Mouse (Mus musculus) small intestine, adult 2 months (tissue): ENCODE measurements around the gene 4931409K22Rik. TPM values are rescaled to one million over a fixed set of nuclear protein-coding genes. Genes with fewer than 3 reads are reported as not detected.

ENCODE experiments used
- H3K27ac ChIP-seq: fragments of 200-500 bp; 2 replicates; pipeline ENCODE4 v1.5.1; 2012; ENCODE audit warnings: low read depth, low read length, control low read depth, inconsistent platforms; ENCODE audit not compliant: insufficient read depth
- H3K27me3 ChIP-seq: fragments of 200-500 bp; 2 replicates; pipeline ENCODE4 v1.6.1; 2012; ENCODE audit warnings: mild to moderate bottlenecking, moderate library complexity, low read length, inconsistent platforms; ENCODE audit not compliant: control insufficient read depth, insufficient read depth
- H3K36me3 ChIP-seq: fragments of 200-500 bp; 2 replicates; pipeline ENCODE4 v1.6.1; 2012; ENCODE audit warnings: mild to moderate bottlenecking, low read length, control low read depth, inconsistent platforms; ENCODE audit not compliant: control insufficient read depth, insufficient read depth
- H3K4me1 ChIP-seq: fragments of 200-500 bp; 2 replicates; pipeline ENCODE4 v1.6.1; 2012; ENCODE audit warnings: low read length, inconsistent platforms, mixed read lengths; ENCODE audit not compliant: control insufficient read depth, insufficient read depth, insufficient read length
- H3K4me3 ChIP-seq: fragments of 200-500 bp; 2 replicates; pipeline ENCODE4 v1.5.1; 2012; ENCODE audit warnings: low read depth, mild to moderate bottlenecking, control low read depth, inconsistent platforms, low read length, moderate library complexity
- CTCF ChIP-seq: fragments of 200-500 bp; IDR thresholded peaks from 2 replicates; pipeline ENCODE4 v1.5.1; 2012; ENCODE audit warnings: low read depth, mild to moderate bottlenecking, control low read depth, inconsistent platforms, low read length, moderate library complexity, mixed read lengths; ENCODE audit not compliant: insufficient replicate concordance, insufficient read length; ENCODE audit errors: extremely low read depth
- POLR2A ChIP-seq: fragments of 200-500 bp; IDR thresholded peaks from 2 replicates; pipeline ENCODE4 v1.6.1; 2012; ENCODE audit warnings: low read depth, mild to moderate bottlenecking, control low read depth, inconsistent platforms, low read length, moderate library complexity
- WGBS: fragments of 180-500 bp; shearing (Covaris S2); methylation state at CpG from one replicate; pipeline ENCODE4 v1.1.7; 2018; 5-methylcytosine and 5-hydroxymethylcytosine counted together
- polyA plus RNA-seq: library from polyadenylated mRNA; depleted of rRNA; stranded (reverse); fragments of >200 nt; gene quantifications from 2 replicates; pipeline ENCODE4 v1.2.3, GENCODE M21; 2012; rRNA removed

Gene 4931409K22Rik
- not detected in 2 replicates for polyA plus RNA-seq

GRCm38 (mm10) chr5:24556709-24557108 lies at the start of gene 4931409K22Rik:
4931409K22Rik (minus strand) TSS chr5:24556809.
- no peak for TF ChIP-seq CTCF
- no peak for TF ChIP-seq POLR2A
- no peak within 1 kb of the TSS for H3K27ac ChIP-seq
- H3K36me3 ChIP-seq: no peaks in the 10 kb centered on the region
- H3K27me3 ChIP-seq: 0 out of 2 replicates have a peak, but pooled peaks cover 4% of the 10 kb centered on the region
- H3K4me1 ChIP-seq: no peaks in the 10 kb centered on the region
- no peak within 1 kb of the TSS for H3K4me3 ChIP-seq
- 38% methylated on average over 2 of the region's 2 CpGs for WGBS

- Histone ChIP-seq H3K36me3 (no peaks in the 10 kb centered on the region), H3K4me1 (peaks cover 17% of the 10 kb centered on the region), H3K27me3 (peaks cover 10% of the 10 kb centered on the region; the same call in 1 of the 2 replicates), H3K4me3 (no peak overlapping the region), H3K27ac (no peak overlapping the region)
- no peak for TF ChIP-seq CTCF
- TF ChIP-seq POLR2A: no peak
- WGBS: 74% methylated on average over 14 of the region's 14 CpGs
Observed at GRCm38 (mm10) chr5:24605980-24606665, 49.5 kb upstream of the 4931409K22Rik start.

- 57% methylated on average over 6 of the region's 6 CpGs for WGBS
- H3K27ac ChIP-seq: no peak overlapping the region
- no peak overlapping the region for H3K4me3 ChIP-seq
- peaks cover 17% of the 10 kb centered on the region for H3K4me1 ChIP-seq
- peaks cover 12% of the 10 kb centered on the region; the same call in 1 of the 2 replicates for H3K27me3 ChIP-seq
- H3K36me3 ChIP-seq: no peaks in the 10 kb centered on the region
- no peak for TF ChIP-seq CTCF
- no peak for TF ChIP-seq POLR2A
Observed at GRCm38 (mm10) chr5:24605321-24605979, 48.8 kb upstream of the 4931409K22Rik start.

GRCm38 (mm10) chr5:24604656-24605100 lies 48.1 kb upstream of the 4931409K22Rik start:
- under 1% methylated on average over 46 of the region's 46 CpGs for WGBS
- peaks cover 12% of the 10 kb centered on the region; the same call in 1 of the 2 replicates for H3K27me3 ChIP-seq
- H3K36me3 ChIP-seq: no peaks in the 10 kb centered on the region
- H3K4me3 ChIP-seq: peak overlapping the region; percentile 60
- H3K4me1 ChIP-seq: peaks cover 17% of the 10 kb centered on the region
- peak overlapping the region; percentile 21 for H3K27ac ChIP-seq
- TF ChIP-seq CTCF: no peak
- no peak for TF ChIP-seq POLR2A

- Histone ChIP-seq H3K36me3 (no peaks in the 10 kb centered on the region), H3K4me1 (peaks cover 17% of the 10 kb centered on the region), H3K27ac (peak overlapping the region; percentile 21), H3K27me3 (peaks cover 13% of the 10 kb centered on the region; the same call in 1 of the 2 replicates), H3K4me3 (peak overlapping the region; percentile 60)
- TF ChIP-seq CTCF (no peak), POLR2A (no peak)
- WGBS: 33% methylated on average over 12 of the region's 12 CpGs
Observed at GRCm38 (mm10) chr5:24604080-24604655, 47.6 kb upstream of the 4931409K22Rik start.

- H3K27me3 ChIP-seq: peaks cover 19% of the 10 kb centered on the region
- WGBS: 75% methylated on average over 8 of the region's 8 CpGs
- 0 out of 2 replicates have a peak overlapping the region, but pooled peaks have one; percentile 7 for H3K27ac ChIP-seq
- no peaks in the 10 kb centered on the region for H3K36me3 ChIP-seq
- H3K4me3 ChIP-seq: no peak overlapping the region
- peaks cover 17% of the 10 kb centered on the region for H3K4me1 ChIP-seq
- TF ChIP-seq CTCF: no peak
- TF ChIP-seq POLR2A: no peak
Observed at GRCm38 (mm10) chr5:24603431-24604010, 46.9 kb upstream of the 4931409K22Rik start.
